Mouse (Mus musculus) C2C12 (cell line): ENCODE measurements around the gene Tas2r126.

Source experiments
- CEBPB ChIP-seq: IDR thresholded peaks from one replicate; pipeline ENCODE4 v1.6.1; 2011; ENCODE audit warnings: low read depth, mild to moderate bottlenecking, control low read depth, moderate library complexity
- CTCF ChIP-seq: IDR thresholded peaks from one replicate; pipeline ENCODE4 v1.5.1; 2011; ENCODE audit not compliant: control insufficient read depth, insufficient read depth, insufficient read length
- MAX ChIP-seq: IDR thresholded peaks from one replicate; pipeline ENCODE4 v1.6.1; 2011; ENCODE audit warnings: mild to moderate bottlenecking, control low read depth
- USF1 ChIP-seq: IDR thresholded peaks from one replicate; pipeline ENCODE4 v1.6.1; 2011; ENCODE audit warnings: low read depth, mild to moderate bottlenecking, control low read depth, moderate library complexity

- TF ChIP-seq CTCF (no peak), CEBPB (no peak), USF1 (no peak), MAX (no peak)
Observed at GRCm38 (mm10) chr6:42398998-42399397, 35.3 kb upstream of the Tas2r126 start.
